Mouse (Mus musculus): Measurements from ENCODE around the gene Eif3m.

GRCm38 (mm10) chr2:104985796-104986195 is 31.1 kb downstream of the Eif3m start:
- no peak for TF ChIP-seq CTCF (IDR thresholded peaks at IDR 0.05)
- no peak for TF ChIP-seq EP300 (IDR thresholded peaks at IDR 0.05)
